ENCODE assay signal across 7 mouse cellular contexts in the genomic region with DNA sequence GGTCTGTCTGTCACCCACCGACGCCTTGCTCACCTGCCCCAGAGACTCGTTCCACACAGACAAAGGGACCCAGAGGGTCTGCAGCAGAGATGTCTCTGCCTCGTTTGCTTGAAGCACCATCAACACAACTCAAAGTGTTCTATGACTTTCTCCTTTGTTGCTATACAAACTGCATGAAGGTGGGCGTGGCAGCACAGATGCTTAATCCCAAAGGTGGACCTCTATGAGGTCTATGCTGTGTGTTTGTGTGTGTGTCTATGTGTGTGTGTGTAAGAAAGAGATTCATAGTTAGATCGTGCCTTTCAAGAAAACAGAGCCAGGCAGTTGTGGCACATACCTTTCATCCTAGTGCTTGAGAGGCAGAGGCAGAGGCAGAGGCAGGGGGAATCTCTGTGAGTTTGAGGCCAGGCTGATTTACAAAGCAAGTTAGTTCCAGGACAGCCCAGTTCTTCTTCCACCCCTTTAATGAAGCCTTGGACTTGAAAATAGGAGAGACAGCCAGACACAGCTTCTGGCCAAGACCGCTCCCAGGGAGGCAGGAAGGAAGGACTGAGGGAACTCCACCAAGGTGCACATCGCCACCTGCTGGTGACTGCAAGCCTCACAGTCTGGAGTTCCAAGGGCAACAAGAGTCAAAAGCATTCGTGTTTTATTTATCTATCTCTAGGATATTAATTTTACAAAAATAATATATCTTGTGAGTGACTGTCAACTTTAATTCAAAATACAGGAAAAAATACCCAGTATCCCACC. TPM values are rescaled to one million over a fixed set of nuclear protein-coding genes. Genes with fewer than 3 reads are reported as not detected.
DNase-seq lines count a peak whose midpoint lies in the region; ATAC-seq and TF ChIP-seq lines count a peak whose summit lies in the region.

No protein-coding gene starts in this region.

- no peaks in the 10 kb centered on the region for H3K36me3 ChIP-seq in hindbrain, embryonic 15.5 days
- no peaks in the 10 kb centered on the region for H3K36me3 ChIP-seq in small intestine, adult 2 months (ENCODE audit: control insufficient read depth, insufficient read depth, low read length)

- no peak overlapping the region for H3K4me2 ChIP-seq in hindbrain, embryonic 15.5 days

- peak; percentile 97 for TF ChIP-seq CTCF in Patski (IDR thresholded peaks at IDR 0.05)
- peak; percentile 99 for TF ChIP-seq CTCF in small intestine, adult 2 months (IDR thresholded peaks at IDR 0.05; ENCODE audit: extremely low read depth, insufficient read length, insufficient replicate concordance, low read depth, low read length)

- CTCF ChIA-PET in Patski (lab: Charles Lee): interaction anchor here (0.7 to 1.9 kb wide), 13 partner anchors 9 to 54 kb away, joined by 3 to 7 read pairs (median 4); a partner anchor contains a TSS

- peak; percentile 42 for ATAC-seq in Patski
- ATAC-seq in hindbrain, embryonic 15.5 days (ENCODE audit: low FRiP score, low read depth): peak; percentile 56; the same call in 1 of the 2 replicates

- in situ Hi-C loops in Patski (cut with MboI; ENCODE audit: low pct_unique_long_range_greater_than_20kb): no loop called here

- no peak overlapping the region for H3K9ac ChIP-seq in hindbrain, embryonic 15.5 days

- H3K9me3 ChIP-seq in hindbrain, embryonic 15.5 days: no peaks in the 10 kb centered on the region

- TF ChIP-seq POLR2A in small intestine, adult 2 months (IDR thresholded peaks at IDR 0.05; ENCODE audit: low read depth, low read length): no peak

- H3K27me3 ChIP-seq in Patski: no peaks in the 10 kb centered on the region
- no peaks in the 10 kb centered on the region for H3K27me3 ChIP-seq in hindbrain, embryonic 15.5 days
- H3K27me3 ChIP-seq in small intestine, adult 2 months (ENCODE audit: control insufficient read depth, insufficient read depth, low read length): no peaks in the 10 kb centered on the region

- 32% methylated on average over 9 of the region's 9 CpGs for WGBS in hindbrain, embryonic 15.5 days
- 39% methylated on average over 9 of the region's 9 CpGs for WGBS in small intestine, adult 2 months

- no peak overlapping the region for H3K27ac ChIP-seq in hindbrain, embryonic 15.5 days (replicated peaks)
- H3K27ac ChIP-seq in small intestine, adult 2 months (ENCODE audit: insufficient read depth, low read depth, low read length): peak overlapping the region; percentile 34; the same call in 1 of the 2 replicates

- peaks cover 4% of the 10 kb centered on the region; the same call in 1 of the 2 replicates for H3K4me1 ChIP-seq in hindbrain, embryonic 15.5 days (replicated peaks)
- peaks cover 8% of the 10 kb centered on the region for H3K4me1 ChIP-seq in small intestine, adult 2 months (ENCODE audit: control insufficient read depth, insufficient read depth, insufficient read length, low read length)

- no peak for DNase-seq in Patski (ENCODE audit: low read depth, low spot score)
- DNase-seq in cerebellum, adult 11 months: peak; percentile 77
- DNase-seq in frontal cortex, adult 2 months (ENCODE audit: extremely low spot score in 1 of 2, low spot score in 1 of 2): peak; percentile 58 to 95
- peak; percentile 80 to 83 for DNase-seq in layer of hippocampus, postnatal 36 days
- peak; percentile 90 to 93 for DNase-seq in lung, postnatal 4 days

- POLR2A ChIA-PET in Patski (lab: Charles Lee): no interaction called here

- no peak overlapping the region for H3K4me3 ChIP-seq in hindbrain, embryonic 15.5 days
- H3K4me3 ChIP-seq in small intestine, adult 2 months (ENCODE audit: low read depth, low read length): peak overlapping the region; percentile 1; the same call in 1 of the 2 replicates

RNA-seq across cellular contexts. Expression of a gene that starts 8.1 kb away (rescaled TPM):
- polyA plus RNA-seq in Patski (2021): 470 TPM
- polyA plus RNA-seq in frontal cortex, adult 2 months (2012; rRNA removed): 199 and 205 TPM in 2 replicates
- 127 and 137 TPM in 2 replicates for polyA plus RNA-seq in hindbrain, embryonic 15.5 days (2015; fragmentation: Nextera tagmentation; extraction: Ambion mirVana)
- 100 to 1,000 TPM; 111 to 121 TPM for total RNA-seq in layer of hippocampus, postnatal 36 days (2021)
- polyA plus RNA-seq in small intestine, adult 2 months (2012; rRNA removed): 308 and 324 TPM in 2 replicates

RNA-seq across cellular contexts. Expression of a gene that starts 17.0 kb away (rescaled TPM):
- 29.8 TPM for polyA plus RNA-seq in Patski (2021)
- 4.0 and 4.7 TPM in 2 replicates for polyA plus RNA-seq in frontal cortex, adult 2 months (2012; rRNA removed)
- 1.3 and 1.6 TPM in 2 replicates for polyA plus RNA-seq in hindbrain, embryonic 15.5 days (2015; fragmentation: Nextera tagmentation; extraction: Ambion mirVana)
- total RNA-seq in layer of hippocampus, postnatal 36 days (2021): 1 to 10 TPM; 6.8 to 7.8 TPM
- 4.4 and 6.7 TPM in 2 replicates for polyA plus RNA-seq in small intestine, adult 2 months (2012; rRNA removed)

RNA-seq across cellular contexts. Expression of a gene that starts 56.0 kb away (rescaled TPM):
- 72.2 TPM for polyA plus RNA-seq in Patski (2021)
- polyA plus RNA-seq in frontal cortex, adult 2 months (2012; rRNA removed): 107 and 118 TPM in 2 replicates
- polyA plus RNA-seq in hindbrain, embryonic 15.5 days (2015; fragmentation: Nextera tagmentation; extraction: Ambion mirVana): 62.5 and 68.3 TPM in 2 replicates
- total RNA-seq in layer of hippocampus, postnatal 36 days (2021): 10 to 100 TPM; 75.1 to 83.8 TPM
- polyA plus RNA-seq in small intestine, adult 2 months (2012; rRNA removed): 20.4 and 36.5 TPM in 2 replicates

RNA-seq across cellular contexts. Expression of a gene that starts 56.4 kb away (rescaled TPM):
- 2.5 TPM for polyA plus RNA-seq in Patski (2021)
- 23.8 and 24.2 TPM in 2 replicates for polyA plus RNA-seq in frontal cortex, adult 2 months (2012; rRNA removed)
- 3.8 and 3.9 TPM in 2 replicates for polyA plus RNA-seq in hindbrain, embryonic 15.5 days (2015; fragmentation: Nextera tagmentation; extraction: Ambion mirVana)
- total RNA-seq in layer of hippocampus, postnatal 36 days (2021): 10 to 100 TPM; 17.3 to 19.8 TPM
- 1.9 and 3.7 TPM in 2 replicates for polyA plus RNA-seq in small intestine, adult 2 months (2012; rRNA removed)

RNA-seq across cellular contexts. Expression of a gene that starts 56.4 kb away (rescaled TPM):
- 0.19 TPM for polyA plus RNA-seq in Patski (2021)
- polyA plus RNA-seq in frontal cortex, adult 2 months (2012; rRNA removed): 0.42 and 0.48 TPM in 2 replicates
- polyA plus RNA-seq in hindbrain, embryonic 15.5 days (2015; fragmentation: Nextera tagmentation; extraction: Ambion mirVana): not detected in 2 replicates
- total RNA-seq in layer of hippocampus, postnatal 36 days (2021): 1 to 10 TPM in 1 of 2 experiments, not detected in 1; 2.3 TPM
- not detected in 2 replicates for polyA plus RNA-seq in small intestine, adult 2 months (2012; rRNA removed)
